Mouse (Mus musculus): ENCODE results near the gene Slc43a3.

Gene Slc43a3

DNA sequence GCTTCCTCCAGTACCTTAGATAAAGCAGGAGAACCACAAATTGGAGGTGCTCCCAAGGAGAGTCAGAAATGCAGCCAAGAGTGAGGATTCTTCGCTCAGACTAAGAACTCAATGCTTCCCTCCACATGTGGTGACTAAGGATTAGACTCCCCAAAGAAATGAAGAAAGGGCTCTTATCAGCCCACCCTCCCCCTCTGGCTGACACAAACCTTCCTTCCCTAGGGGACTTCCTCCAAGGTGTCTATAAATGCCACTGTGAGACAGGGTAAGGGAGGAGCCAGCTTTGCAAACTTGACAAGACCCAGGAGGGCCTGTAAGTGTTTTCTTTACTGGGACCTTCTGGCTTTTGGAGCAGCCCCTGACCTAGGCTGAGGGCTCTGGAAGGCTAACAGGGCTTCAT is 43.8 kb downstream of the Slc43a3 start, which contains the start of gene Prg2:
Gene Prg2 (plus strand): TSS at position 274 of the 400 bp plus-strand sequence.
- no peak for DNase-seq (ENCODE audit: low read depth, low spot score)

DNA sequence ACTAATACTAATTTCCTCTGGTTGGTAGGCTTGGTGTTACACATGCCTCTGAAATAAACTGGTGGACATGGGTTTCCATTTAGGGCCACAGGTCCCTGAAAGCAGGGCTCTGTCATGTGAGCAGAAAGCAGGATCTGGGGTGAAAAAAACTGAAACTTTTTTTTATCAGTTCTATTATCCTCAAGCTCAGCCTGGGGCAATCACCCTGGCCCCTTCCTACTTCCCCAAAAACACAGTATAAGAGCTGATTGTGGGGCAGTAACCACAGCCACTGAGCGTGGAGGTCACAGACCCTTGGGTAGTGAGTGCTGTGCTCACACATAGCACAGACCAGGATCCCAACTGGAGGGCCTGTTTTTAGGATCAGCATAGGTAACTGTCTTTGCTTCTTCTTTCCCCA is 51.6 kb downstream of the Slc43a3 start, which contains the start of gene Prg3:
Gene Prg3 (plus strand): TSS at position 286 of the 400 bp plus-strand sequence.
- DNase-seq (ENCODE audit: low read depth, low spot score), result no peak

DNA sequence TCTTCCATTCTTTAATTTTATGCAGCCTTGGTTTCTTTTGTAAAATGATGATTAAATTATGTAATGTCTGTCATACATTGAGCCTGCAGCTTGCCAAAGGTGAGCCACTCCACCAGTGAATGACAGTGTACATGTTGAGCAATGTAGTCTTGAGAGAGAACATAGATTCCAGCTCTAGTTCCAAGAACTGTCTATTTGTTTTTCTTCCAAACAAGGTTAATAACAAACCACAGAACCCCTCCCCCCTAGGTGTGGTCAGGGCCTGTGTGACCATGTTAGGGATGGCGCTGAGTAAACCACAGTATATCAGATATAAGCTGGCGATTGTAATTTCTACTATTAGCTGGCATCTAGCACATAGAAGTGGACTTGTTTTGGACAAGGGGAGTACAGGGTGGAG is 60.0 kb downstream of the Slc43a3 start:
- no peak for DNase-seq (ENCODE audit: low read depth, low spot score)

DNA sequence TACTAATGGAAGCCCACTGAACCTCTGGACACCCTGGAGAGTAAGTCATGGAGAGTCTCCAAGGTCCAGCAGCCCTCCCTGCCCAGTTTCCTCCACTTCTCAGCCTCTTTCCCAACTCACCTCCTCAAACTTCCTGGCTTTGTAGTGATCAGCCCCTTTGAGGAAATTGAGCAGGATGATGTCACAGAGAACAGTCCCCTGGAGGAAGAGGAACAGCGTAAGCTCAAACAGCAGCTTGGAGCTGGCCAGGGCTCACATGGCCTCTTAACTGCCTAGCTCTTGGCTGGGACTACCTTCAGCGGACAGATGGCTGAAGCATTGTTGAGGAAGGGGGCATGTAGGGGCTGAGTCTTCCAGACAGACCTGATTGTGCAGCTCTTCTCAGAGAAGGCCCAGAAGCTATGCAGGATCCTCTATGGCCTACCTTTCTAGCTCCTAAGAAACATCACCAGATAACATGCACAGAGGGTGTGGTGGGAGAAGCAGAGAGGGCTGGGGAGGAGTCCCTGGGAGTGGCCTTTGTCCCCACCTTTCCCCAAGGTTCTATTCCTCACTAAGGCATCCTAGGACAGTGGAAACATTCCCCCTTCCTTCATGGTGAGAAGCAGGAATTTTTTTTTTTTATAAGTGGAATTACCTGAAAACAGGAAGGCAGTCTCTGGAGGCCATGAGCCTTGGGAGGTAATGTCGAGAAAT is 63.3 kb downstream of the Slc43a3 start:
- no peak for DNase-seq (ENCODE audit: low read depth, low spot score)

DNA sequence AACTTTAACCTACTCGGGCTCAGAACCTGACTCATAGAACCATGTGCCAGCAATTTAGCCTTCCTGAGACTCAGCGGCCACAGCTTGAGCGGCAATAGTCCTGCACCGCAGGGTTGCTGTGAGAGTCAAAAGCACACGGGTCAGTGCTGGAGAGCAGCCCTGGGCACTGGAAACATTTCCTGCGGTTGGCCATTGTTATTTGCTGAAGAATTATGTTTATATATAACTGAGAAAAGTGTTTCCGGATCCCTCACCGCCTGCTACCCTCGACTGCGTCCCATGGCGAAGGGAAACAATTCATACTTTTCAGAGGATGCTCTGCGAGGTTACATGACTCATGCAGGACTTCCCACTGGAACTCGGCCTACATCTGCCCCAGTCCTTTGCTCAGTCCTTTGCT is 65.1 kb downstream of the Slc43a3 start:
- DNase-seq (ENCODE audit: low read depth, low spot score), result no peak

GRCm38 (mm10) chr2:85002575-85002974 is 66.2 kb downstream of the Slc43a3 start:
- peak; percentile 43 for DNase-seq (ENCODE audit: low read depth, low spot score)

DNA sequence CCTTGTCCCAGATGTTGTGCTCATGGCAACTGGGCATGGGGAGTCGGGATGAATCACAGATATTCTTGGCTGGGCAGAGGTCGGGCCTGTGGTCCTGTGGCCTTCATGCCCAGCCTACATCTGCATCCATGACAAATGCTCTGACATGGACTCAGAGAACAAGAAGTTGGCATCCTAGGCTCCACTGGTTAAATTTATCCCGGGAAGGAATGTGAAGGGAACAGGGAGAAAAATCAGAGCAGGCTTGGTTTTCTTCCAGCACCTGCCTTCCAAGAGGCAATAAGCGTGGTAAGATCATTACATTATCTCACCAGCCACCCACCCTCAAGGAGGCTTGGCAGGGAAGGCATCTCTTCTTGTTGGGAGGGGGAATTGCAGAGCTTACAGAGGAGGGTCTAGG is 68.0 kb downstream of the Slc43a3 start:
- DNase-seq (ENCODE audit: low read depth, low spot score), result no peak

- DNase-seq (ENCODE audit: low read depth, low spot score), result no peak
These were observed 70.2 kb downstream of the Slc43a3 start for GRCm38 (mm10) chr2:85006600-85006999.

- DNase-seq (ENCODE audit: low read depth, low spot score), result peak; percentile 47
These were observed 71.3 kb downstream of the Slc43a3 start for GRCm38 (mm10) chr2:85007729-85008128.

Data from R1 (cell line).